Mouse (Mus musculus) megakaryocyte-erythroid progenitor cell, adult 5 weeks (primary cell): ENCODE measurements around the gene Ccdc110. TPM values are rescaled to one million over a fixed set of nuclear protein-coding genes. Genes with fewer than 3 reads are reported as not detected.

ENCODE experiments used
- polyA plus RNA-seq: library from polyadenylated mRNA; stranded (reverse); fragments of >175 nt; gene quantifications from 2 replicates; pipeline ENCODE4 v1.2.3, GENCODE M21; 2012

Gene Ccdc110
- polyA plus RNA-seq = not detected in 2 replicates

DNA sequence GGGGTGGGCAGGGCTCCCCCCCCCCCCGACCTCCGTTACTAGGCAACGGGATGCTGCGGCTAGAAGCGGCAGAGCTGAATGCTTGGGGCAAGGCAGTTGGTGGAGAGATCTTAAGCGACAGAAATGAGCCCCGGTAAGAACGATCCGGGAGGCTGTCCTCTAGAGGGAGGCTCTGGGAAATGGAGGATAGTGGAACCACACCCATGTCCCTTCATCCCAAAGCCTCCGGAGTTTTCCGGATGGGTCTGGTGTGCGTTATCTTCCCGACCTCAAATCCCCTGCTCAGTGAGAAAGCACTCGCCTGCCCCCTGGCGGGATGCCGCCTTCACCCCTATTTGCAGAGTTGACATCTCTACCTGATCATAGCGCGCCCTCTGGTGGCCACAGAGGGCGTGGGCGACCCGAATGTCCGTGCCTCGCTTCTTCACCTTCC, at the start of gene Ccdc110:
Gene Ccdc110 (plus strand): TSS at position 38 of the 433 bp plus-strand sequence.

DNA sequence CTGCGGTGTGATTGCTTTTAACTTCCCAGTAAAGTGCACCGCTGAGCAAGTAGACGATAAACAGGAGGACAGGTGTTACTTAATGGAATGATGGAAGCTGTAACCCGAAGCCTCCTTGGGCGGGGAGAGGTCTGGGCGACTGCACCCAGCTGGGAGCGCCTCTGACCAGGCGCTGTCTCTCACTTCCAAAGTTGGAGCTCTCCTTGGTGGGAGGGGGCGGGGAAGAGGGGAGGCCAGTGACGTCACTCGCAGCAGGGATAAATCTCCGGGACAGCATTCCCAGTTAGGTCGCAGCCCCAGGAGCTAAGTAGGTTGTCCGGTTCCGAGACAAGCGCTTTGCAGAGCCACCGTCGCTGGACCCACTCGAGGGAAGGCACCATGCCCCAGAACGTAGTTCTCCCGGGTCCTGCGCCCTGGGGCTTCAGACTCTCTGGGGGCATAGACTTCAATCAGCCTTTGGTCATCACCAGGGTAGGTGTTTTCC, 49.2 kb upstream of the Ccdc110 start, which contains the start of gene Pdlim3:
Gene Pdlim3 (plus strand): TSS at position 260 of the 484 bp plus-strand sequence.

DNA sequence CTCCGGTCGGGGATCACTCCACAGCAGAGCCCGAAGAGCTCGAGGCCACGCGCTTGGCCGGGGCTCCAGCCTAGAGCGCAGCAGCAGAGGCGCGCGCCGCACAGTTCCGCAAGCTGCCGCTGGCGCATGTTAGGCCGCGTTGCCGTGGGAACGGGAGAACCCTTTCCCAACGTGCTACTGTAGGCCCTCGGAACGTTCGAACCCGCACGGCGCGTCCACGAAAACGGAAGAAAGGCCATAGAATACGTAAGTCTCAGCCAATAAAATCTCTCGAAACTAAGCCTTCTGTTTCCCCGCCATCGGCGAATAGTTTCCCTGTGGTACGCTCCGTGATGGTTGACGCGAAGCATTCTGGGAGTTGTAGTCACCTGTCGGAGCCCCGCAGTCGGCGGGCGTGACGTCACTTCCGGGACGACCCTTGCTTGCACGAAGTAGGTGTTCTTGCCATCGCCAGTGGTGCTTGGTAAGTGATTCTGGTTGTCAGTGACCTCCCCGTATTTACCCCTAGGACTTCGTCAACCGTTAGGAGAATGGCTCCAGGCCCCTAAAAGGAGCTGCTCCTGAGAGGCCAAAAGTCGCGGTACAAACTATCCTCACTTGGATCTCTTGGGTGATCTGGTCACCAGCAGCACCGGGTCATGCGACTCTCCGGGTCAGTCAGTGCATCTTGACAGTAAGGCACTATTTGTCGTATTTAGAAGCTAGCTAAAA, 40.9 kb downstream of the Ccdc110 start, which contains the start of the genes 1700029J07Rik and Ufsp2:
Gene 1700029J07Rik (minus strand): TSS at position 127 of the 711 bp plus-strand sequence.
Gene Ufsp2 (plus strand): TSS at position 403 of the 711 bp plus-strand sequence.

Other genes with a start within 250 kb of the Ccdc110 start
- not detected in 2 replicates for gene Pdlim3, start 49.2 kb upstream of the Ccdc110 start, polyA plus RNA-seq
- 0.16 and 0.17 TPM in 2 replicates for gene 1700029J07Rik, start 40.6 kb downstream of the Ccdc110 start, polyA plus RNA-seq
- 2.3 and 3.9 TPM in 2 replicates for gene Ufsp2, start 40.9 kb downstream of the Ccdc110 start, polyA plus RNA-seq
- not detected in 2 replicates for gene Lrp2bp, start 64.7 kb downstream of the Ccdc110 start, polyA plus RNA-seq
- 1.2 and 1.9 TPM in 2 replicates for gene Ankrd37, start 71.1 kb downstream of the Ccdc110 start, polyA plus RNA-seq
- 0.61 and 1.3 TPM in 2 replicates for gene Cfap97, start 217.2 kb downstream of the Ccdc110 start, polyA plus RNA-seq
- gene Snx25, start 217.5 kb downstream of the Ccdc110 start, polyA plus RNA-seq = 4.7 and 6.6 TPM in 2 replicates